Mouse (Mus musculus): ENCODE measurements around the gene Mob1b. TPM values are rescaled to one million over a fixed set of nuclear protein-coding genes. Genes with fewer than 3 reads are reported as not detected.

Mob1b gene
- polyA plus RNA-seq, 1 experiment from 2014 or later: 12.5 TPM

GRCm38 (mm10) chr5:88692586-88692985 is 28.1 kb upstream of the Mob1b start:
- Histone ChIP-seq H3K9me3 (ENCODE audit: control insufficient read depth, low read length) (no peaks in the 10 kb centered on the region), H3K36me3 (ENCODE audit: control insufficient read depth, insufficient read depth, low read length) (no peaks in the 10 kb centered on the region), H3K9ac (ENCODE audit: low read length) (no peak overlapping the region), H3K27me3 (ENCODE audit: control insufficient read depth, insufficient read depth, low read length) (no peaks in the 10 kb centered on the region), H3K4me1 (ENCODE audit: control insufficient read depth, insufficient read depth, low read length) (no peaks in the 10 kb centered on the region), H3K4me3 (ENCODE audit: low read depth, low read length) (no peak overlapping the region), H3K27ac (replicated peaks; ENCODE audit: low read depth, low read length) (no peak overlapping the region), H3K4me2 (ENCODE audit: low read depth, severe bottlenecking) (no peak overlapping the region)
- WGBS: 91% methylated on average over 4 of the region's 4 CpGs
- no peak for ATAC-seq (ENCODE audit: insufficient number of reproducible peaks, low FRiP score, low TSS enrichment, low read depth)
- DNase-seq (ENCODE audit: low spot score): no peak

- ATAC-seq (ENCODE audit: insufficient number of reproducible peaks, low FRiP score, low TSS enrichment, low read depth) (no peak), DNase-seq (ENCODE audit: low spot score) (no peak)
- Histone ChIP-seq H3K4me3 (ENCODE audit: low read depth, low read length) (no peak overlapping the region), H3K36me3 (ENCODE audit: control insufficient read depth, insufficient read depth, low read length) (no peaks in the 10 kb centered on the region), H3K4me1 (ENCODE audit: control insufficient read depth, insufficient read depth, low read length) (no peaks in the 10 kb centered on the region), H3K9ac (ENCODE audit: low read length) (no peak overlapping the region), H3K27me3 (ENCODE audit: control insufficient read depth, insufficient read depth, low read length) (no peaks in the 10 kb centered on the region), H3K27ac (replicated peaks; ENCODE audit: low read depth, low read length) (no peak overlapping the region), H3K4me2 (ENCODE audit: low read depth, severe bottlenecking) (no peak overlapping the region), H3K9me3 (ENCODE audit: control insufficient read depth, low read length) (no peaks in the 10 kb centered on the region)
Observed at GRCm38 (mm10) chr5:88693057-88693456, 27.6 kb upstream of the Mob1b start.

- Histone ChIP-seq H3K4me1 (ENCODE audit: control insufficient read depth, insufficient read depth, low read length) (no peaks in the 10 kb centered on the region), H3K9me3 (ENCODE audit: control insufficient read depth, low read length) (no peaks in the 10 kb centered on the region), H3K4me3 (ENCODE audit: low read depth, low read length) (no peak overlapping the region), H3K27ac (replicated peaks; ENCODE audit: low read depth, low read length) (no peak overlapping the region), H3K4me2 (ENCODE audit: low read depth, severe bottlenecking) (no peak overlapping the region), H3K36me3 (ENCODE audit: control insufficient read depth, insufficient read depth, low read length) (no peaks in the 10 kb centered on the region), H3K9ac (ENCODE audit: low read length) (no peak overlapping the region), H3K27me3 (ENCODE audit: control insufficient read depth, insufficient read depth, low read length) (no peaks in the 10 kb centered on the region)
- ATAC-seq (ENCODE audit: insufficient number of reproducible peaks, low FRiP score, low TSS enrichment, low read depth) (no peak), DNase-seq (ENCODE audit: low spot score) (no peak)
- 78% methylated on average over 5 of the region's 5 CpGs for WGBS
Observed at GRCm38 (mm10) chr5:88697291-88697690, 23.4 kb upstream of the Mob1b start.

- H3K27me3 ChIP-seq (ENCODE audit: control insufficient read depth, insufficient read depth, low read length): no peaks in the 10 kb centered on the region
- no peak overlapping the region for H3K4me3 ChIP-seq (ENCODE audit: low read depth, low read length)
- no peak overlapping the region for H3K27ac ChIP-seq (replicated peaks; ENCODE audit: low read depth, low read length)
- H3K9ac ChIP-seq (ENCODE audit: low read length): no peak overlapping the region
- ATAC-seq (ENCODE audit: insufficient number of reproducible peaks, low FRiP score, low TSS enrichment, low read depth) (no peak), DNase-seq (ENCODE audit: low spot score) (no peak)
- no peaks in the 10 kb centered on the region for H3K36me3 ChIP-seq (ENCODE audit: control insufficient read depth, insufficient read depth, low read length)
- no peaks in the 10 kb centered on the region for H3K9me3 ChIP-seq (ENCODE audit: control insufficient read depth, low read length)
- no peak overlapping the region for H3K4me2 ChIP-seq (ENCODE audit: low read depth, severe bottlenecking)
- H3K4me1 ChIP-seq (ENCODE audit: control insufficient read depth, insufficient read depth, low read length): no peaks in the 10 kb centered on the region
- 80% methylated on average over 4 of the region's 4 CpGs for WGBS
Observed at GRCm38 (mm10) chr5:88699251-88699913, 21.3 kb upstream of the Mob1b start.

GRCm38 (mm10) chr5:88702041-88702440 is 18.6 kb upstream of the Mob1b start:
- Histone ChIP-seq H3K4me2 (ENCODE audit: low read depth, severe bottlenecking) (no peak overlapping the region), H3K27ac (replicated peaks; ENCODE audit: low read depth, low read length) (no peak overlapping the region), H3K9ac (ENCODE audit: low read length) (no peak overlapping the region), H3K4me3 (ENCODE audit: low read depth, low read length) (no peak overlapping the region), H3K9me3 (ENCODE audit: control insufficient read depth, low read length) (no peaks in the 10 kb centered on the region), H3K27me3 (ENCODE audit: control insufficient read depth, insufficient read depth, low read length) (no peaks in the 10 kb centered on the region), H3K36me3 (ENCODE audit: control insufficient read depth, insufficient read depth, low read length) (no peaks in the 10 kb centered on the region), H3K4me1 (ENCODE audit: control insufficient read depth, insufficient read depth, low read length) (no peaks in the 10 kb centered on the region)
- WGBS: 84% methylated on average over 4 of the region's 4 CpGs
- DNase-seq (ENCODE audit: low spot score) (no peak), ATAC-seq (ENCODE audit: insufficient number of reproducible peaks, low FRiP score, low TSS enrichment, low read depth) (no peak)

- ATAC-seq (ENCODE audit: insufficient number of reproducible peaks, low FRiP score, low TSS enrichment, low read depth) (no peak), DNase-seq (ENCODE audit: low spot score) (no peak)
- WGBS: 82% methylated on average over 4 of the region's 4 CpGs
- no peak overlapping the region for H3K4me3 ChIP-seq (ENCODE audit: low read depth, low read length)
- no peaks in the 10 kb centered on the region for H3K9me3 ChIP-seq (ENCODE audit: control insufficient read depth, low read length)
- H3K27ac ChIP-seq (replicated peaks; ENCODE audit: low read depth, low read length): no peak overlapping the region
- H3K4me1 ChIP-seq (ENCODE audit: control insufficient read depth, insufficient read depth, low read length): no peaks in the 10 kb centered on the region
- H3K27me3 ChIP-seq (ENCODE audit: control insufficient read depth, insufficient read depth, low read length): no peaks in the 10 kb centered on the region
- H3K36me3 ChIP-seq (ENCODE audit: control insufficient read depth, insufficient read depth, low read length): no peaks in the 10 kb centered on the region
- no peak overlapping the region for H3K9ac ChIP-seq (ENCODE audit: low read length)
- no peak overlapping the region for H3K4me2 ChIP-seq (ENCODE audit: low read depth, severe bottlenecking)
Observed at GRCm38 (mm10) chr5:88703551-88703950, 17.1 kb upstream of the Mob1b start.

GRCm38 (mm10) chr5:88711128-88711527 is 9.5 kb upstream of the Mob1b start:
- no peaks in the 10 kb centered on the region for H3K4me1 ChIP-seq (ENCODE audit: control insufficient read depth, insufficient read depth, low read length)
- no peak overlapping the region for H3K9ac ChIP-seq (ENCODE audit: low read length)
- DNase-seq (ENCODE audit: low spot score): no peak
- no peaks in the 10 kb centered on the region for H3K36me3 ChIP-seq (ENCODE audit: control insufficient read depth, insufficient read depth, low read length)
- H3K4me3 ChIP-seq (ENCODE audit: low read depth, low read length): no peak overlapping the region
- H3K9me3 ChIP-seq (ENCODE audit: control insufficient read depth, low read length): no peaks in the 10 kb centered on the region
- no peak overlapping the region for H3K4me2 ChIP-seq (ENCODE audit: low read depth, severe bottlenecking)
- no peaks in the 10 kb centered on the region for H3K27me3 ChIP-seq (ENCODE audit: control insufficient read depth, insufficient read depth, low read length)
- no peak overlapping the region for H3K27ac ChIP-seq (replicated peaks; ENCODE audit: low read depth, low read length)
- ATAC-seq (ENCODE audit: insufficient number of reproducible peaks, low FRiP score, low TSS enrichment, low read depth): peak; percentile 45; the same call in 1 of the 2 replicates

- DNase-seq (ENCODE audit: low spot score): peak; percentile 38
- no peak overlapping the region for H3K4me3 ChIP-seq (ENCODE audit: low read depth, low read length)
- no peaks in the 10 kb centered on the region for H3K9me3 ChIP-seq (ENCODE audit: control insufficient read depth, low read length)
- no peak overlapping the region for H3K9ac ChIP-seq (ENCODE audit: low read length)
- 35% methylated on average over 10 of the region's 10 CpGs for WGBS
- no peak overlapping the region for H3K4me2 ChIP-seq (ENCODE audit: low read depth, severe bottlenecking)
- ATAC-seq (ENCODE audit: insufficient number of reproducible peaks, low FRiP score, low TSS enrichment, low read depth): peak; percentile 55; the same call in 1 of the 2 replicates
- H3K27ac ChIP-seq (replicated peaks; ENCODE audit: low read depth, low read length): no peak overlapping the region
- H3K36me3 ChIP-seq (ENCODE audit: control insufficient read depth, insufficient read depth, low read length): no peaks in the 10 kb centered on the region
- H3K27me3 ChIP-seq (ENCODE audit: control insufficient read depth, insufficient read depth, low read length): no peaks in the 10 kb centered on the region
- no peaks in the 10 kb centered on the region for H3K4me1 ChIP-seq (ENCODE audit: control insufficient read depth, insufficient read depth, low read length)
Observed at GRCm38 (mm10) chr5:88711618-88712224, 8.9 kb upstream of the Mob1b start.

GRCm38 (mm10) chr5:88712328-88712727 is 8.3 kb upstream of the Mob1b start:
- no peak overlapping the region for H3K9ac ChIP-seq (ENCODE audit: low read length)
- no peak overlapping the region for H3K27ac ChIP-seq (replicated peaks; ENCODE audit: low read depth, low read length)
- H3K4me1 ChIP-seq (ENCODE audit: control insufficient read depth, insufficient read depth, low read length): no peaks in the 10 kb centered on the region
- DNase-seq (ENCODE audit: low spot score) (no peak), ATAC-seq (ENCODE audit: insufficient number of reproducible peaks, low FRiP score, low TSS enrichment, low read depth) (no peak)
- H3K4me2 ChIP-seq (ENCODE audit: low read depth, severe bottlenecking): no peak overlapping the region
- no peaks in the 10 kb centered on the region for H3K36me3 ChIP-seq (ENCODE audit: control insufficient read depth, insufficient read depth, low read length)
- WGBS: 79% methylated on average over 6 of the region's 6 CpGs
- H3K27me3 ChIP-seq (ENCODE audit: control insufficient read depth, insufficient read depth, low read length): no peaks in the 10 kb centered on the region
- H3K4me3 ChIP-seq (ENCODE audit: low read depth, low read length): no peak overlapping the region
- H3K9me3 ChIP-seq (ENCODE audit: control insufficient read depth, low read length): no peaks in the 10 kb centered on the region

Measured in limb, embryonic 11.5 days (tissue).